Mouse (Mus musculus): ENCODE results near the gene Itsn1. TPM values are rescaled to one million over a fixed set of nuclear protein-coding genes. Genes with fewer than 3 reads are reported as not detected.

Itsn1 gene
- polyA plus RNA-seq, 1 experiment from 2014 or later = 36.0 TPM

- ATAC-seq = peak; percentile 88
- ChIA-PET CTCF (interaction anchor here (1.0 to 2.1 kb wide), 4 partner anchors 9 to 317 kb away, joined by 3 to 6 read pairs (median 3); no protein-coding TSS in a partner anchor), POLR2A (interaction anchor here (0.6 to 0.7 kb wide), 2 partner anchors 11 to 21 kb away, joined by 3 to 6 read pairs; no protein-coding TSS in a partner anchor)
- no peaks in the 10 kb centered on the region for H3K27me3 ChIP-seq
- in situ Hi-C loops (cut with MboI; ENCODE audit: low pct_unique_long_range_greater_than_20kb) = no loop called here
- peak; percentile 96 for DNase-seq (ENCODE audit: low read depth, low spot score)
- TF ChIP-seq CTCF (IDR thresholded peaks at IDR 0.05) = no peak
These were observed 240.5 kb downstream of the Itsn1 start for GRCm38 (mm10) chr16:91969516-91970031.

Other genes with a start within 250 kb of the Itsn1 start
- 60.6 TPM for gene Ifnar1, start 244.0 kb upstream of the Itsn1 start, polyA plus RNA-seq (2021)
- gene Ifngr2, start 182.2 kb upstream of the Itsn1 start, polyA plus RNA-seq (2021) = 31.3 TPM
- 59.8 TPM for gene Tmem50b, start 131.5 kb upstream of the Itsn1 start, polyA plus RNA-seq (2021)
- 5.0 TPM for gene Dnajc28, start 110.3 kb upstream of the Itsn1 start, polyA plus RNA-seq (2021)
- 79.5 TPM for gene Gart, start 82.3 kb upstream of the Itsn1 start, polyA plus RNA-seq (2021)
- gene Son, start 81.8 kb upstream of the Itsn1 start, polyA plus RNA-seq (2021) = 151 TPM
- gene Donson, start 40.5 kb upstream of the Itsn1 start, polyA plus RNA-seq (2021) = 11.7 TPM
- gene Cryzl1, start 306 bp upstream of the Itsn1 start, polyA plus RNA-seq (2021) = 82.3 TPM